Mouse (Mus musculus) liver, adult (tissue): ENCODE data around the gene Irs1.

ENCODE experiments used
- GATA4 ChIP-seq: IDR thresholded peaks from 2 replicates; pipeline ENCODE4 v1.6.1; 2014; ENCODE audit warnings: mild to moderate bottlenecking, low read length; ENCODE audit not compliant: insufficient replicate concordance

The Irs1 gene

DNA sequence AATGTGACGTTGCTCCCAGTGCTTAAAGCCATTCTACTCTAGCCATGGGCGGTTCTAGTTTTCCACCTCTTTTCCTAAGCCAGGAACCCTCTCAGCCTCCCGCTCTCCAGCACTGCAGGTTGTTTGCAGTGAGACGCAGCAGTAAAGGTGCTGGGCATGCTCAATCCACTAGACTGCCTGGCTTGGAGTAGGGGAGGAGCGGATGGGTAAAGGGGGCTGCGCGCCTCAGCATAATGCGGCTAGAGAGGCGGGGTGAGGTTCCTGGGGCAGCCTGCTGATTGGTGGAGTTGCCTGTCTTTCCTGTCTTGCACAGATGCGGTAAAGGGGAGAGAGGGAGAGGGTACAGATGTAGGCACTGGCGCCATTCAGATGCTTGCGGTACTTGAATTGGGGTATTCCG is 1.6 kb upstream of the Irs1 start:
- TF ChIP-seq GATA4 = no peak

DNA sequence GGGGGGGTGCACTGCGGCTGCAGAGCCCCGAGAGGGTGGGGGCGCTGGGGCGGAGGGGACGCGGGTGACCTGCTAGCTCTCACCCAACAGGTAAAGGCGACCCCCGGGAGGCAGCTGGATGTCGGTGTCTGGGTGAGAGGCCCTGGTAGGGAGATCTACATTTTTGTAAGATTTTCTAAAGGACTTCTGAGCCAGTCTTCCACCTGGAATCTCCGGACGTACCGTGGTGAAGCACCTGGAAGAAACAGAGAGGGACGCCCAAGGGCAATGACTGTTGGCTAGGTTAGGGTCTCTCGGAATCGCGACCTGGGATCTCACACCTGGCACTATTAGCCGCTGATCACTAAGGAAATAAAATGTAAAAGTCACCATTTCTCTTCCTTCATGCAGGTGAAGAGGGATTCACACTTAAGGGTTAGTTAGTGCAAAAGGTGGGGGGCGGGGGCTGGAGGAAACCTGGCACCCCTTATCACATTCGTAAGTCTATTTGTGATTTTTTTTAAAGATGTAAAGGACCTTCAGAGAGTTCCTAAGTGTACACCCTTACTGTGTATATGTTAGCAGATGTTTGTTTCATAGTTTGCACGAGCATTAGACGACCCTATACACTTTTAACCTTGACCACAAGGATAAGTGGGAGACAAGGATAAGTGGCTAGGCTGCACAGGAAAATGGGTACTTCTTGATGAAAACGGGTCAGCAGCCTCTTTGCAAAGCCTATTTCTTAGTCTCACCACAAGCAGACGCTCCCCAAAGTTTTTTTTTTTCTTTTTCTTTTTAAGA is 905 bp upstream of the Irs1 start:
- TF ChIP-seq GATA4 = no peak

DNA sequence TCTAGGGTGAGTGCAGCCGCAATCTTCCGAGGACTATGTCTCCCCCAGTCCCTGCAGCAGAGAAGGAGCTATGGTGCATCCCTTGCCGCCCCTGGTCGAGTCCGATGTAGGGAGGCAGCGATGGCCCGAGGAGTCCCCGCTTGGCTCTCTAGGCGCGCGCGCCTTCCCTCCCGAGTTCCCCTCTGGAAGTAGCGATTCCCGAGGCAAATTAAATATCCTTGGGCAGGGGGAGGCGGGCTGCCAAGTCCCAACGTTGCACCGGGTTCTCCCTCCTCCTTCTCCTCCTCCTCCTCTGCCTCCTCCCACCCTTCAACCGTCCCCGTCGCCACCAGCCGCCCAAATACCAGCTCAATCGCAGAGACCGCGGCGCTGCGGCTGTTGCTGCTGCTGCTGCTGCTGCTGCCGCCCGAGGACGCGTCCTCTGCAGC is 479 bp downstream of the Irs1 start:
- no peak; the same call in 1 of the 2 replicates for TF ChIP-seq GATA4

DNA sequence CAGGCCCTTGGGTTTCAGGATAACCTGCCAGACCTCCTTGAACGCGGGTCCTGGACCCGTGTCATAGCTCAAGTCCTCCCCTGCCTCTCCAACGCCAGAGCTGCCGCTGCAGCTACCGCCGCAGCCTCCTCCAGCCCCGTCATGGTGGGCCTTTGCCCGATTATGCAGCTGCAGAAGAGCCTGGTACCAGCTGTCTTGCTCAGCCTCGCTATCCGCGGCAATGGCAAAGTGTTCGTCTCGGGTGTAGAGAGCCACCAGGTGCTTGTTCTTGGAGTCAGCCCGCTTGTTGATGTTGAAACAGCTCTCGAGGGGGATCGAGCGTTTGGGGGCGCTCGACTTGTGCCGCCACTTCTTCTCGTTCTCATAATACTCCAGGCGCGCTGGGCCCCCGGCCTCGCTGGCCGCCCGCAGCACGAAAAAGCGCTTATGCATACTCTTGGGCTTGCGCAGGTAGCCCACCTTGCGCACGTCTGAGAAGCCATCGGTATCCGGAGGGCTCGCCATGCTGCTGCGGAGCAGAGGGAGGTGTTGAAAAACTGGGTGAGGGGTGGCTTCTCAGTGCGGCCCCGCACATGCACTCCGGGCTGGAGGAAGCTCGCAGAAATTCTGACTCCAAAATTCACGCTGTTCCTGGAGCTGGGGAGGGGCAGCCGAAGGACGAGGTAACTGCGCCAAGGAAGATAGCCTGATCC is 1.1 kb downstream of the Irs1 start:
- TF ChIP-seq GATA4 = no peak

DNA sequence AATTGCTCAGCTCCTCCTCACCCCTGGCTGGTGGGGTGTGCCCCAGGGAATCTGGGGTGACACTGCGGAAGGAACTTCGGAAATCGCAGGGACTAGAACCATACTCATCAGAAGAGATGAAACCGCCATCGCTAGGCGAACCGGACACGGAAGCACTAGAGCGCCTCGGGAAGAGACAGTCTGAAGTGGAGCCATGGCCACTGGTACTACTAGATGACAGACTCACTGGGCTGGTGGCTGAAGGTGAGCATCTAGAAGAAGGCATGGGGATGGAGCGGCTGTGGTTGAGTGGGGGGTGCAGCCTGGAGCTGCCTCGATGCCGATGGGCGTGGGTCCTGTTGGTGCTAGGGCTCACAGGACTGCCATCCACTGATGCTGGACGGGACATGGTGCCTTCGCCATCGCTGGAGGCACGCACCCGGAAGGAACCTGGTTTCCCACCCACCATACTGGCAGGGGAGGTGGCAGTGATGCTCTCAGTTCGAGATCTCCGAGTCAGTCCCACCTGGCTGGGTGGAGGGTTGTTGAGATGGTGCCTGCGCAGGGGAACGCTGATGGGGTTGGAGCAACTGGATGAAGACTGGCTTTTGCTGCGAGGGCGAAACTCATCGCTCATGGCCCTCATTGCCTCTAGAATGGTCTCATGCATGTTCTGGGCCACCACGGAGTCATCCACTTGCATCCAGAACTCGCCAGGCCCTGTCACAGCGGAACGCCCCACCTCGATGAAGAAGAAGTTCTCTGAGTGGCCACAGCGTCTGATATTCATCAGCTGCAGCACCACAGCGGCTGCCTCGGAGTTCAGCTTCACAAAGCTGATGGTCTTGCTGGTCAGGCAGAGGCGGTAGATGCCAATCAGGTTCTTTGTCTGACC is 1.9 kb downstream of the Irs1 start:
- no peak for TF ChIP-seq GATA4

DNA sequence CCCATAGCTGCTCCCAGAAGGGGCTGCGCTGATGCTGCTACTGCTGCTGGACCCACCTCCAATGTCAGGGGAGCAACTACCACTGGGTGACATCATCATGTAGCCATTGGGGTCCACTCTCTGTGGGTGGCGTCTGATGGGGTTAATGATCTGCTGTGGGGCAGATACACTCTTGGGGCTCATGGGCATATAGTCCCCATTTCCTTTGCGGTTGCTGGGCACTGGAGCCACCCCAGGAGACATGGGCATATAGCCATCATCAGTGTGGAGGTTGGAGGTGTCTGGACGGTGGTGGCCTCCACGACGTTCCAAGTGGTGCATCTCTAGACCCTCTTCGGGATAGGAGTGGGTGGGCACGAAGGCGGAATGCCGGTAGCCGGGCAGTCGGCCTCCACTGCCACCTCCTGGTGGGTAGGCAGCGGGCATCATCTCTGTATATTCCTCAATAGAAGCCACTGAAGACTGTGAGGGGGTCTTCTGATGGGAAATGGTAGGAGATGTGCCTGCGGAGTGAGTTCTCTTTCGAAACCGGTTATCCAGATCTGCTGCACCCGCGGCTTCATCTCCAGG is 2.7 kb downstream of the Irs1 start:
- no peak for TF ChIP-seq GATA4

DNA sequence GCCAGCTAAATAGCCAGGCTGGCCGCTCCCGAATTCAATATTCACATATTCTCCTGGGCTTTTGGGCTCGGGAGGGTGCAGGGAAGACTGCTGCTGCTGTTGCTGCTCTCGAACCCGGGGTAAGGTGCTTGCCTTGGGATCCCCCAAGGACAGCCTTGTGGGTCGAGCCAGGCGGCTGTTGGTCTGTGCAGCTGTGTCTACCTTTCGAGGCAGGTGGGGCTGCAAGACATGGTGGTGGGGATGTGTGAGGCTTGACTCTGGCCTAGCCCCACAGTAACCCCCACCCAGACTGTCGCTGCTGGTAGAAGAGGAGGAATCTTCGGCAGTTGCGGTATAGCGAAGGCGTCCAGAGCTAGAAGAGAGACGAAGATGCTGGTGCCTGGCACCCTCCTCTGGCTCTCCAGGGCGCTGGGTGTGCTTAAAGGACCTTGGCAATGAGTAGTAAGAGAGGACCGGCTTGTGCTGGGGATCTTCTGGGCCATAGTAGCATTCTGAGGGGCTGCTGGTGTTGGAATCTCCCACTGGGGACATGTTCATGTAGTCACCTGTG is 3.4 kb downstream of the Irs1 start:
- no peak for TF ChIP-seq GATA4

DNA sequence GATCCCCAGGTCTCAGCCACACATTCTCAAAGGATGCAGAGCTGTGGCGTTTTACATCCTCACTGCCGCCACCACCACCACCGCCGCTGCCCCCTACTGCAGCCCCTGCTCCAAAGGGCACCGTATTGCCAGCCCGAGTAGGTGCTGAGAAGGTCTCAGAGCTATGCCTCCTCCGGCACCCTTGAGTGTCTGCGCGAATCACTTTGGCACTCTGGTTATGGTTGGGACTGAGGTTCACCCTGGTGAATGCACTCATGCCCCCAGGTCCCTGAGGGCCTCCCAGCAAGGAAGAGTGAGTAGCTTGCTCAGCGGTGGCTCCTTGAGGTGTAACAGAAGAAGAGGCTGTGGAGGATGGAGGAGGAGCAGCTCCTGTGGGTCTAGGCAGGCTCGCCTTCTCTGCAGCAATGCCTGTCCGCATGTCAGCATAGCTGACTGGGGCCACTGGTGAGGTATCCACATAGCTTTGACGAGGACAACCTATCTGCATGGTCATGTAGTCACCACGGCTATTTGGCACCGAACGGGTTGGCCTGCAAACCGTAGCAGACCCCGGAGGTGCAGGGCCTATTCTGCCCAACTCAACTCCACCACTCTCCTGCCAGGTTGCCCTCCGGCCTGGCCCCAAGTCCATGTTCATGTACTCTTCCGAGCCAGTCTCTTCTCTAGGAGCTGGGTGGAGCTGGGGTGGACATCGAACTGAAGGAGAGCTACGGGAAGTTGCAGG is 4.0 kb downstream of the Irs1 start:
- no peak for TF ChIP-seq GATA4

DNA sequence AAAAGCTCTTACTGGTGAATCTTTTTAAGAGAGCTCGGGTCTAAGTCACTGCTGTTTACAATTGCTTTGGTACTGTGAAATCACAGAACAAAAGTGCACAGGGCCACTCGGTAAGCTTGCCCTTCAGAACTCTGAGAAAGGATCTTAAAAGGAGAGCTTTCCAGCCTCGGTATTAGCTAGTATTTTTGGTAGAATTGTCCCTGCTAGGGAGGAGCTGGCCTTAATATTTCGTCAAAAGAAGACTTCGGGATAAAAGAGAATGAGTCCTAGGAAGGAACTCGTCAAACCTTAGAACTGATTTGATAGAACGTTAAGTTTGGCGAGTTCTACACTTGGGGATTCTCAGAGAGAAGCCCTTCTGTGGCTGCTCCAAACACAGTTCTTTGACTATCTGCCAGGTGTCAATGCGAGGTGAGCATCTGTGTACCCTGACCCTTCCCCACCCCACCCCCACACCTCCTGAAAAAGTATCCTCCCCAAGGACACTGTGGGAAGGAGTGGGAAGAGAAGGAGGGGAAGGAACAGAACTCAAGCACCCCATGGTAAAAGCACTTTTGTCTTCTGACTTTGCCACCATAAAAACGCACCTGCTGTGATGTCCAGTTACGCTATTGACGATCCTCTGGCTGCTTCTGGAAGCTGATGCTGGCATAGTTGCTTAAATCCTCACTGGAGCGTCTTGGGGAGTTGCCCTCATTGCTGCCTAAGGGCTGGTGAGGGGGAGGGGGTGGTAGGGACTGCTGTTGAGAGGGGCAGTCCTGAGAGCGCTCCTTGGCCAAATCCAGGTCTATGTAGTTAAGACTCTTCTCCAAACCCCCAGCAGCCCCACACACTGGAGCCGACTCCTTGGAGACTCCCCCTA is 4.8 kb downstream of the Irs1 start:
- no peak for TF ChIP-seq GATA4

DNA sequence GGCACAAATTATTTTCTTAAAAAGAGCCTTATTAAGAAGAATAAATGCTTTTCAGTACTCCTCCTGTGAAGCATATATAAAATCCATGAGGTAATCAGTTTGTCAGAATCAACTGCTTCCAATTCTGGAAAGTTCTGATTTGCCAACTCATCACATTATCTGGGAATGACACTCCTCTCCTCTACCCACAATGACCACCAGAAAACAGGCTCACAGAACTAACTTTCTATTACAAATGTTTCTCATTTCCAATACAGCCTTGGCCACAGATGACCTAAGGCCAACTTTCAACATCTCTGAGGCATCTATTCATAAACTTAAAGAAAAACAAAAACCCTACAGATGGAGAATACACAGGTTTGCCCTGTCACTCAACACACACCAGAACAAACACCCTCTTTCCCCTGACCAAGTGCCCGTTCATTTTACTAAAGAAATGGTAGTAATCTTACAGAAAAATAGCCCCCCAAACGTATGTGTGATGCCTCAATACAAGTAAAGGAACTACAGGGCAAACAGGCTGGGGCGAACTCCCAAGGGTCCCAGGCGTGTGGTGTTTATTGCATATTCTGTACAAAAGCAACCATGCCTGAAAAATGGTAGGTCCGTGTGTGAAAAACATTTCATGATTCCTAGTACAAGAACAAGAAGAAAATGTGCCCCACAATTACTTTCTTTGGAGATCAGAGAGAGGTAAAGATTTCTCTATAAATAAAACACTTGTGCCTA is 5.6 kb downstream of the Irs1 start:
- no peak for TF ChIP-seq GATA4

DNA sequence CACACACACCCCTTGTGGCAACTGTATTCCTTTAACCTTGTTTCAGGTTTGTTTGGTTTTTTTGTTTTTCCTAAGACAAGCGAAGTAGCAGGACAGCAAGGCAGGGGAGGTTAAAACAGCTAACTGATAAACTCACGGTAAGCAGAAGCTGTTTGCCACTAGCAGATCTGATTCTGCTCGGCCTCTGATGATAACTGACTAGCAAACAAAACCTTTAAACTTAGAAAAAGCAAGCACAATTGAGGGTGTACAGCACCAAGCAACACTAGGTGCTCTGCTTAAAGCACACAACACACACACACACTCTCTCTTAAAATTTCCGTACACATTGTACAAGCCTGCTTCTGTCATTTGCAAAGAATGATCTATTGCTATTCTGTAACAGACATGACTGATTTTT is 6.8 kb downstream of the Irs1 start:
- TF ChIP-seq GATA4 = no peak

DNA sequence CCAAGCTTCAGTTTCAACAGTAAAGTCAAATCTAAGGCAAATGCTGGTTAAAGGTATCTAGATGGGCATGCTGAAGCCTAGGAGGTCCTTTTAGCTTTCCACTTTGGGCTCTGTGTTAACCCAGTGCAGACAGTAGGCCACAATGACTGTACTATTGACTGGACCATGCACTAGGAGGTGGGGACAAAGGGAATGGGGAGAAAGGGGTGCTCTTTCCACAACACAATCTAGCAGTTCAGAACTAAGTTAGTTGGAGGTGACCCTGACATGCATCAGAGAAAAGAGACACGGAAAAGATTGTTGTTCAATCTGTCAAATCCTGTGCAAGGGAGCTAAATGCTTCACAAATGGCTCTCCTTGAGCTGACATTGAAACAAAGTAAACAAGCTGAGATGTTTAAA is 7.3 kb downstream of the Irs1 start:
- no peak for TF ChIP-seq GATA4
